Mouse (Mus musculus): ENCODE results near the gene Prr9.

The Prr9 gene

GRCm38 (mm10) chr3:92123847-92124246 is at the start of gene Prr9:
Prr9 (minus strand) TSS chr3:92123947.
- CTCF ChIA-PET: no interaction called here

GRCm38 (mm10) chr3:92169847-92170246 is 46.1 kb upstream of the Prr9 start:
- CTCF ChIA-PET: no interaction called here

- CTCF ChIA-PET: interaction anchor here (0.5 kb wide), 1 partner anchor 26 kb away, joined by 4 read pairs; no protein-coding TSS in a partner anchor
Measured at GRCm38 (mm10) chr3:92153322-92153721, 29.6 kb upstream of the Prr9 start.

DNA sequence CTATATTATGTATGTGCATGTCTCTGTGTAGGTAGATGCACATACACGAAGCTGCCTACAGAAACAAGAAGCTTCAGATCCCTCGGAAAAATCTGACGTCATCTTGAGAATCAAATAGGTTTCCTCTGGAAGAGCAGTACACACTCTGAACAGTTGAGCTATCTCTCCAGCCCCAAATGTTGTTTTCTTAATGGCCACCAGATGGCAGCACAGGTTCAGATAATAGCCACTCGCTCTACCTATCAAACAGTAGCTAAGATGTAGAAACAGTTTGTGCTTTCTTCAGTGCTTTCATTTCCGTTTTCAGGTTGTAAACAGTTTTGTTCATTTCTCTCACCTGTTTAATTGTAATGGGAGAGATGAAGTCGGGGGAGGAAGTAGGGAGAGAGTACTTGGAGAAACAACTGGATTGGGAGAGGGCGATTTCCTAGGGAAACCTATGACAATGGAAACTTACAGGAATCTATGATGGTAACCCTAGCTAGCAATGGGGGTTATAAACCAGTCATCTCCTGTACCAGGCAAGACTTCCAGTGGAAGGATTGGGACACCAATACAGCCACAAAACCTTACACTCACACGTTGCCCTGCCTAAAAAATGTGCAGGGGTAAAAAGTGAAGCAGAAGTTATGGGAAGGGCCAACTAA is 27.0 kb upstream of the Prr9 start:
- CTCF ChIA-PET: no interaction called here

DNA sequence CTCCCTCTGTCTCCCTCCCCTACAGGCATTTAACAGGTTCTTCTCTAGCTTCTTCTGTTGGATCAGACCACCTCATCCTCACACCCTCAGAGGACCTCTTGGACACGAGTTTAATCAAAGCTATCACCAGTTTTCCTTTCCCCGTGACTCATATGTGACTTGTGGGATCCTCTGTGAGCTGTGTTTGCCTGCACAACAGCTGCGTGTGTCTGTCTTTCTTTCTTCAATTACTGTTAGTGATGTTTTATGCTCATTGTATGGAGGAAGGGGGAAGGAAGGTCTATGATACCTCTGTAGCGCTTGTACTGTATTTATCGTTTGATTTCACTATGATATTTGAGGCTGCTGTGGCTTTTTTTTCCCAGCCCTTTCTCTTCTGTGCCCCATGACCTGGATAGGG is 24.2 kb upstream of the Prr9 start:
- CTCF ChIA-PET: no interaction called here

- CTCF ChIA-PET: no interaction called here
Measured at GRCm38 (mm10) chr3:92147420-92147819, 23.7 kb upstream of the Prr9 start.

DNA sequence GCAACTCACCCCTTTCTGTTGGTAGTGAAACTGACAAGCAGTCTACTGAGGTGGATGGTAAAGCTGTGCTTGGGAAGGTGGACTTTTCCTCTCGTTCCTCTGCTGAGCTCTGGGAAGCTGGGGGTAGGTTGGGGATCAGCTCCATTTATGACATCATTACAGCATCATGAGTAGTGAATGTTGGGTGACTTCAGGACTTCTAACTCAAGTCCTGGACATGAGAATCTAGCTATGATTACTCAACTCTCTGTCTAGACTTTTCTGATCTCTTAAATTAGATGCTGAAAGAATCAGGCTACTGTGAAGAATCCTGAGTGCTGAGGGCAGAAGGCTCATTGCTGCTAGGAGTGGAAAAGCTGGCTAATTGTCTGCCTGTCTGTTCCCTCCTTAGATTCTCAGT is 18.9 kb upstream of the Prr9 start, which contains the start of gene Lelp1:
TSS of gene Lelp1 (minus strand) at position 101 of the 400 bp plus-strand sequence.
- CTCF ChIA-PET: no interaction called here

DNA sequence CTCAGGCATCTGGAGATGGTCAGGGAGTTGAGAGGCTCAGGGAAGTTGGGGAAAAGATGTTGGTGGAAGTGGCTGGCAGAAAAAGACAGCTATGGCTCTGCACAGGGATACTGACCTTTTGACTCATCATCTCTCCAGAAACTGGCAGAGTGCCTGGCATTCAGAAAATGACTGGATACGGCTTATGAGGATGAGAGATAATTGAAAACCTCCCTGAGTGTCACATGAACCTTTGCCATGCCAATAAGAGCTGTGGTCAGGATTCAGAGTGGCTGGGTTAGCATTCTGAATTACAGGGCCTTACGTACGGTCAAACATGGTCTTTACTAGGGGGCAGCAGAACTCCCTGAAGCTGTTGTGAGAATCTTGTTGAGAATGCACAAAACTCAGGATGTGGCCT is 2.8 kb downstream of the Prr9 start:
- CTCF ChIA-PET: no interaction called here

GRCm38 (mm10) chr3:92117930-92118329 is 5.8 kb downstream of the Prr9 start:
- CTCF ChIA-PET: no interaction called here

- CTCF ChIA-PET: no interaction called here
Measured at GRCm38 (mm10) chr3:92111526-92111925, 12.2 kb downstream of the Prr9 start.

DNA sequence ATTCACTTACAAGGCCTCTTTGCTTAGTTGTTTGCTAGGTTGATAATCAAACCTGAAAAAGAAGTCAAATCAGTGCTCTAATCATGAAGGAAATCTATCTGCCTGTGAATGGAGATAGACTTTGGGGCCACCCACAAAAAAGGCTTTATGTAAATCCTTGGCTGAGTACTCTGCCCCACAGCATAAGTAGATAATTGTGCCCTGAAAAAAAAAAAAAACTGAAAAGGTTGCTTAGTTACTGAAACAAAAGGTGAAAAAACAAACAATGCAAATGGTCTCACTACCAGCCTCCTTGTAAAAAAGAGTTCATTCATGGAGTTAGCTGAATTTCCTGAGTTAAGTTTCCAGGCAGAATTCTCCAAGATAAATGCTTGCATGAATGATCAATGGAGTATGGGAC is 13.0 kb downstream of the Prr9 start:
- CTCF ChIA-PET: no interaction called here

DNA sequence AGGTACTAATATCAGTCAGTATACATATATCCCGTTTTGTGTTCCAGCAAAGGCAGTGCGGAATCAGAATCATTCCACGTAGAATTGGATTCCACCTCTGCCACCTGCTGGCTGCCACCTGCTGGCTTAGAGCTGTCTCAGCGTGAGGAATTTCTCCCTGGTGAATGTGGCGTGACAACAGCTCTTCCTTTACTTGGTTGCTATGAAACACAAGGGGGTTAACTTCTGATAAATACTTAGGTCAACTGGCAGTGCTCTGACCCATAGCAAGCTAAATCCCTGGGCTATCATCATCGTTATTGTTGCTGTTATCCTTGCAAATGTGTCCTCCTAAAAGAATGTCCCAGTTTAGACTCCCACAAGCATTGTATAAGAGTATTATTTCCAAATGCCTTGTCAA is 17.2 kb downstream of the Prr9 start:
- CTCF ChIA-PET: no interaction called here

GRCm38 (mm10) chr3:92083042-92083441 is 40.7 kb downstream of the Prr9 start, which contains the start of gene Lor:
Lor (minus strand) TSS chr3:92083142.
- CTCF ChIA-PET: no interaction called here

GRCm38 (mm10) chr3:92081285-92081931 is 42.3 kb downstream of the Prr9 start:
- CTCF ChIA-PET: no interaction called here

GRCm38 (mm10) chr3:92080462-92081284 is 43.1 kb downstream of the Prr9 start:
- CTCF ChIA-PET: no interaction called here

Measured in spleen, embryonic (tissue).